Mouse (Mus musculus) c-Kit-positive CD71-negative TER-119-negative erythroid progenitor cells, embryonic 14.5 days (primary cell): ENCODE results near the gene Ndufaf2.

Experiments used
- DNase-seq: peaks from one replicate; pipeline ENCODE4 v3.0.0-alpha.2; 2013; ENCODE audit warnings: low read depth

The Ndufaf2 gene

DNA sequence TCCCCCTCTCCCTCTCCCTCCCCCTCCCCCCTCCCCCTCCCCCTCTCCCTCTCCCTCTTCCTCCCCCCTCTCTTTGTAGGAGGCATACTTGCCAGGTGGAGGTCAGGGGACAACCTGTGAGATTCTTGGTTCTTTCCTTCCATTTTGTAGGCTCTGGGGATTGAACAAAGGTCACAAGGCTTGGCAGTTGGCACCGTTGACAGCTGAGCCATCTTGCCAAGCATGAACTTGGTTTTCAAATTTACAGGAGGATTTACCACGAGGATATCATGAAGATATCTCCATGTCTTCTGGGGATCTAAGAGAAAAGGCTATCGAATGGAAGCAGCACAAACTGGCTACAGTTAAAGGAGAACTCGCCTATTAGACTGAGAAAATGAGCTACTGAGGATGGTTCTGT is 196.9 kb downstream of the Ndufaf2 start:
- no peak for DNase-seq

GRCm38 (mm10) chr13:107960549-107960948 is 197.9 kb downstream of the Ndufaf2 start:
- no peak for DNase-seq

- no peak for DNase-seq
Measured at GRCm38 (mm10) chr13:107959891-107960290, 198.5 kb downstream of the Ndufaf2 start.

DNA sequence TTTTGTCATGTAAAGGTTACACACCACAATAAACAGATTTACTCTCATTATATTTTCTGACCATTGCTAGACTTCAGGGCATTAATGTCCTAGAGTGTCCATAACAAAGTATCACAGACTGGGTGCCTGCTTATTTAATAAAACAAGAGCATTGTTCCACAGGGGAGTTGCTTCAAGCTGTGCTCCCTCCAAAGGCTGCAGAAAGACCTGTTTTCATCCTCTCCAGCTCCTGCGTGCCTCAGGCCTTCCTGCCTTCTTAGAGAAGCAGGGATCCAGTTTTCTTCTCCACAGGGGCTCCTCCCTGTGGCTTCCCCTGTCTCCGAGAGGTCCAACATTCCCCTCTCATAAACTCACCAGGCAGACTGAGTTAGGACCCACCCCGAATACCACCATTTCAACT is 202.2 kb downstream of the Ndufaf2 start:
- DNase-seq = no peak

DNA sequence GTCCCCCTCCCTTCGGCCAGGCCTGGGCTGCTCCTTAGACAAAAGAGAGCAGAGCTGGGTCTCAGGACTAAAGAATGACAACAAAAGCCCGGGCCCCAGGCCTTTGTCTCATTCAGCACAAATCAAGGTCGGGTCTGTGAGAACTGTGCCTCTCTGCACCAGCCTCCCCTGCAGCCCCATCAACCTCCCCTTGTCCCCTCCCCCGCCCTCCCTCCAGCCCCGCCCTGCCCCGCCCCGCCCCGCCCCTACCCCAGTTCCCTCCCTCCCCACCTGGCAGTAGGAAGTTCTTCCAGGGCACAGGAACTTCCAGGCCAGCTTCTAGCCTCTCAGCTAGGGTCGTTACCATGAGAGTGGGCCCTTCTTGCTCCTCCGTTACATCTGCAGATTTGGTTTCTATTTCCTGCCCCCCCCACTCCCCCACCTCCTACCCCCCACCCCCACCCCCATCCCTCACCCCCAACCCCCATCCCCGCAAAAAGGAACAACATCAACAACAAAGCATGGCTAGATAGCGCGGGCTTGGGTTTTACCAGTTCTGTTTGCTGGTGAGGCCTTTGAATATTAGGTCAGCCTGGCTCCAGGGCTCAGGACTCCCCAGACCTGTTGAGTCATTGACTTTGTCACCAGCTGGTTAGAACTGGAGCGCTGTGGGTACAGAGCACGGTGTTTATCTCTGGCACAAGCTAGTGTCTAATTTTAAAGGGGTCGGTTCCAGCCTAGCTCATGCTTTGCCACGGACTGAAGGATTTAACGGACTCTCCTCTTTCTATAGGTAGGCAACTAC is 202.9 kb downstream of the Ndufaf2 start:
- peak; percentile 33 for DNase-seq

DNA sequence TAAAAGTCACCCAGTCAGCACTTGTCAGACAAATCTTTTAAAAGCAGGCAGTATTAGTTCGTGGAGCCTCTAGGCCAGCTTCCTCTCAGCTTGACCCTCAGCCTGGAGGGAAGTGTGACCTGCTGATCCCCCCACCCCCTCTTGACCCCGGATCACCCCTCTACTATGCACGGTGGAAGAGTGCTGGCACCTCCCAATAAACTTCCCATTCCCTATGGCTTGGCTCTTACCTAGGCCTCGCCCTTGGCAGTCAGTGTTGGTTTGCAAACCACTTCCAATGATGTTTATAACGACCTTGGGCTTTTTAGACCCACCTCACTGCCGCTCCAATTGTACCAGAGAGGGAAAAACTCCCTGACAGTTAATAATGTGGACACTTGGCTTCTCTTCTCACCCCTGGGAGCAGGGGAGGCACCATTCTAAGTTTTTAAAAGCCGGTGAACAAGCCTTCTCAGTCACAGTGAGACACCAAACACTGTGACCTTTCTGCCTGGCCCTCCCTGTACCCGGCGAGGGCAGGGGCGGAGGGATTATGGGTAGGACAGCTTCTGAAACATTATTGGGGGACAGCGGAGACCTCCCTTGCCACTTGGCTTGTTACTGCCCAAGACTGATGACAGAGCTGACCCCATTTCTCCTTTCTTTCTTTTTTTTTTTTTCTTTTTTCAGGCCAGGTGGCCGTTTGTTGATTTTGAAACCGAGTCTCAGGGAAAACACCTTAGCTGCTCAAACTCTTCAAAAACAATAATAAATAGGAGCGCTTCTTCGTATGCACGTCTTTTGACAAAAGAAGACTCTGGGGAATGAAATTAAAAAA is 203.8 kb downstream of the Ndufaf2 start:
- DNase-seq = no peak

GRCm38 (mm10) chr13:107954100-107954444 is 204.4 kb downstream of the Ndufaf2 start:
- no peak for DNase-seq
